Mouse (Mus musculus): ENCODE data around the gene Spag5. TPM values are rescaled to one million over a fixed set of nuclear protein-coding genes. Genes with fewer than 3 reads are reported as not detected.

Gene Spag5
- total RNA-seq, 2 experiments from 2014 or later = 25.4 to 50.8 TPM

DNA sequence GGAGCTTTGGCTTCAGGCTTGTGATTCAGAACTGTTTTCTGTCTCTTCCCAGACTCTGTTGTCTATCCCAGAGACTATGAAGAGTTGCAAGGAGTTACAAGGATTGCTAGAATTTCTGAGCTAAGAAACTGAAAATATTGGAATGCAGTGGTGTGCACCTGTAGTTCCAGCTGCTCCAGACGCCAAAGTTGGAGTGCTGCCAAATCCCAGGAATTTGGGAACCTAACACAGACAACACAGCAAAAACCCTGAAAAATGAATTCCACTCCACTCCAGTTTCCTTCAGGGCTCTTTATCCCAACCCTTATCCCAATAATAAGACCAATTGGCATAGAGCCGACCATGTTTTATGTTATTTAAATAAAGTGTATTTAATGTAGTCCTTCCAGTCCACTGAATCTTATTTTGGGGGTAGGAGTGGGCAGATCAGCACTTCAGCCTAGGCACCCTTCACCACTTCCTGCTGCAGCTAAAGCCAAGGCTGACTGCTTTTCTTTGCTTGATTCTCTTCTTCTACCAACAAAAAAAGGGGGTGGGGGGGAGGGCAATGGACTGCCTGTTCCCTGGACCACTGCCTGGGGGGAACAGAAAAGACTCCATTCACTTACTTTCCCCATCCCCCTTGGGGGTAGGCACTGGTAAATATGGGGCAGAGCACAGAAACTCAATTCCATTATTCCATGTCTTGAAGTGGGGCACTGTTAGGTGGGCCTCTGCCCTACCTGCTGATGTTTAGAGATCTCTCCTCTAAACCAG is 20.9 kb downstream of the Spag5 start:
- no peak for ATAC-seq (replicated peaks; ENCODE audit: poor library complexity, severe bottlenecking)

DNA sequence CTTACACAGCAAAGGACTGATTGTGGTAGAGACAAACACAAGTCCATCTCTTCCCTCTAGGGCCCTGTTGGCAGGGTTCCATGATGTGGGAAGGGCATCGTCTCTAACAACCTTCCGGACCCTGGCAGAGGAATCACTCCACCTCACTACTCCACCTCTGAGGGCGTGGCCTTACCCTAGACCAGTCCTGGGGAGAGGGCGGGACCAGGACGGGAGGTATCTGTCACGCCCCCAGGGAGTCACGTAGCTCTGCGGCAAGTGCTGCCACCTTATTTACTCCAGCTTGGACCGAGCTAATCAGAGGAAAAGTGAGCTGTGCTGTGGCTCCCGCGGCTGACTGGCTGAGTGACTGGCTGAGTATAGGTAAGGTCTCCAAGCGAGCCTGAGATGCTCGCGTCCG is 21.5 kb downstream of the Spag5 start, which contains the start of gene Aldoc:
Gene Aldoc (plus strand): TSS at position 109 of the 400 bp plus-strand sequence.
- ATAC-seq (replicated peaks; ENCODE audit: poor library complexity, severe bottlenecking) = peak; percentile 97

DNA sequence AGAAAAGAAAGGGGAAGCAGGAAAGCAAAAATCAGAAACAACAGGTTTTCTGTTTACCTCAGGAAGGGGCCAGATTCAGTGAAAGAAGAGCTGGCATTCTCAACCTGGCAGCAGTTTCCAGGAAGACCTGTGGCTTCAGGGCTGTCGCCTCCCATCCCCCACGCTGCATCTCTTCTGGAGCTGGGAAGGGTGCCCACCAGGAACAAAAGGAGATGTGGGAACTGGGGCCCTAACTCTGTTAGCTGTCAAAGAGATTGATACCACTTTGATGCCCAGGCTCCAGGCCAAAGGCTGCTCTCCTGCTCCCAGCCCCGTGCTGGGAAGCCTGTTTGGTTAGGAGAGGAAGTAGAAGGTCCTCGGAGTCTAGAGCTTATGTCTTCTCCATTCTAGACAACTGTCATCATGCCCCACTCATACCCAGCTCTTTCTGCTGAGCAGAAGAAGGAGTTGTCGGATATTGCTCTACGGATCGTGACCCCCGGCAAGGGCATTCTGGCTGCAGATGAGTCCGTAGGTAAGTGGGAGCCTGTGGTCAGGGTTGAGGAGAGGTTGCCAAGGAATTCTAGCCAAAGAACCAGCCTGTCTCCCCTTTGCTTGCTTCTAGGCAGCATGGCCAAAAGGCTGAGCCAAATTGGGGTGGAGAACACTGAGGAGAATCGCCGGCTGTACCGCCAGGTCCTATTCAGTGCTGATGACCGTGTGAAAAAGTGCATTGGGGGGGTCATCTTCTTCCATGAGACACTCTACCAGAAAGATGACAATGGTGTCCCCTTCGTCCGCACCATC is 22.9 kb downstream of the Spag5 start:
- no peak for ATAC-seq (replicated peaks; ENCODE audit: poor library complexity, severe bottlenecking)

DNA sequence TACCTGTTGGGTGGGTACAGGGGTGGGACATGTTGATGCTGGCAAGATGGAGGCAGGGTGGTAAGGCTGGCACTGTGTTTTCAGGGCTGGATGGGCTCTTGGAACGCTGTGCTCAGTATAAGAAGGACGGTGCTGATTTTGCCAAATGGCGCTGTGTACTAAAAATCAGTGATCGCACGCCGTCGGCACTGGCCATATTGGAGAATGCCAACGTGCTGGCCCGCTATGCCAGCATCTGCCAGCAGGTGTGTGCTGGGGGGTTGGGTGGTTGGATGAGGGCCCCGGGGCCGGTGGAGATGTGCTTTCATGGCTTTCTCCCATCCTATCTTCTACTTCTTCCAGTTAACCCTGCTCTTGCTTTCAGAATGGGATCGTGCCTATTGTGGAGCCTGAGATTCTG is 23.6 kb downstream of the Spag5 start:
- no peak for ATAC-seq (replicated peaks; ENCODE audit: poor library complexity, severe bottlenecking)

DNA sequence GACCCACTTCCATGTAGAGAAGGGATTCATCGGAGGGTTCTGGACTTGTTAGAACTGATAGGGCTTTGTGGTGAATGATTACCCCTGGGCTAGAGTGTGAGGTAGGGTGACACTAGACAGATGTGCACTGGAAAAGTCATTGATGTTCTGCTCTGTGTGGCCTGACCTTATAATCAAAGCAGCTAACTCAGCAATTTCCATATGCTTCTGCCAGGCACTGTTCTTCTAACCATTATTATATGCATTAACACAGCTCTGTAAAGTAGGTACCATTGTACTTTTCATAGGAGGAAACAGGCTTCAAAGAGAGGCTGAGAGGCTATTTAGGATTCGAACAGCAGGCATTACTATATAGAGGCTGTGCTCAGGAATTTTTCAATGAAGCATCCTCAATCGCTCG is 25.9 kb downstream of the Spag5 start:
- no peak for ATAC-seq (replicated peaks; ENCODE audit: poor library complexity, severe bottlenecking)

DNA sequence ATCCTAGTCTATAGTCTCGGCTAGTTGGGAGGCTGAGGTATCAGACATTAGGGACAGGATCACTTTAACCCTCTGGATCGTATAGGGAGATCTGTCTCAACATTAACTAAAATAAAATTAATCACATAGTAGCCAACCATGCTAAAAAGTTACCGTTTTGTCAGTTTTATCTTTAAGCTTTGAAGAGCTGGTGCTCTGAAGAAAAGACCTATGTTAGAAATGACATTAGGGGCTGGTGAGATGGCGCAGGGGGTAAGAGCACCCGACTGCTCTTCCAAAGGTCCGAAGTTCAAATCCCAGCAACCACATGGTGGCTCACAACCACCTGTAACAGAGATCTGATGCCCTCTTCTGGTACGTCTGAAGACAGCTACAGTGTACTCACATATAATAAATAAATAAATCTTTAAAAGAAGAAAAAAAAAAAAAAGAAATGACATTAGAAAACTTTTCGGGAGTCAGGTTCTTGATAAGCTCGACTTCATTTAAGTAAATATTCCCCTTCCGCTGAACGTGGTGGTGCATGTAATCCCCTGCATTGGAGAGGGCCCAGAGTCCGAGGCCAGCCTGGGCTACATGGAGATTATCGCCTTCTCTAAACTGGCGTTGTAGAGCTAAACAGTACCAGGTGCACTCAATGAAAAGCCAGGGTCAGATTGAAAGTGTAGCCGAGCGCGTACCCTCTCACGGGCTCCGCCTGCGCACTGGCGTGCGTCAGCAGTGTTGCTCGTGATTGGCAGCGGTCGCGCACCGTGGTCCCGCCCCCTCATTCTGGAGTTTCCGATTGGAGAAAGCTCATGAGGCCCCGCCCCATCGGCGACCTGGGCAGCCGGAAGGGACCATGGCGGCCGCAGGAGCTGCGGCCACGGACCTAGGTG is 26.5 kb downstream of the Spag5 start, which contains the start of gene Pigs:
Gene Pigs (plus strand): TSS at position 782 of the 878 bp plus-strand sequence.
- peak; percentile 98 for ATAC-seq (replicated peaks; ENCODE audit: poor library complexity, severe bottlenecking)

DNA sequence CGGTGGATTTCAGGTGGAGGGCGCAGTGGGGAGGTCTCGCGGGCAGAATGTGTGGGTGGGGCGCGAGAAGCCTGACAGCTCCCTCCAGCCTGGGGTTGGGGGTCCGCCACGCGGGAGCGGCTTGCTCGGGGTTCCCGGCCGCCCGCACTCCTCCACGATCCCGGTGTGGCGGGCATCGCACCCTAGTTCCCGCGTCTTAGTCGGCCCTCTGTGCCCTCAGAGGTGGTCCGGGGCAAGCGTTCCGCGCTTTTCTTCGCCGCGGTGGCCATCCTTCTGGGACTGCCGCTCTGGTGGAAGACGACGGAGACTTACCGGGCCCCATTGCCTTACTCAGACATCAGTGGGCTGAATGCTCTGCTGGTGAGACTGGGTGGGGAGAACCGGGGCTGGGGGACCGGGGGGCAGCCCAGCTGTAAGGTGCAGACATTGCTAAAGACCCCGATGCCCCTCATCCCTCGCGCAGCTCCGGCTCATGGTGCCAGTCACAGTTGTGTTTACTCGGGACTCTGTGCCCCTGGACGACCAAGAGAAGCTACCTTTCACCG is 27.3 kb downstream of the Spag5 start:
- no peak for ATAC-seq (replicated peaks; ENCODE audit: poor library complexity, severe bottlenecking)

DNA sequence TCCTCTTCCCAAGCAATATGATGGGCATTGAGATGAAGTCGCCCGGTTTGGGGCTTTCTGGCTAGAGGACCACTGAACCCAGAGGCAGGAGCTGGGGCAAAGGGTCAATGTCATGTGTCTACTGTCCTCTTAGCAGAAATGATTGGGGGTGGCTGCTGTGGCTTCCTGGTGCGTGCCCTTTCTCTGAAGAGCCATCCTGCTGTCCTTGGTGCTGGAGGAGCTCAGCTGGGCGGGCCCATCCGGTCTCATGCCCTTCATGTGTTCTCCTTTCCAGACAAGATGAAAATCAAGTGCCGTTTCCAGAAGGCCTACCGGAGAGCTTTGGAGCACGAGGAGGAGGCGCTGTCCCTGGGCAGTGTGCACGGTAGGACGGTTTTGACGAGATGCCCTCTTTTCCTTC is 31.3 kb downstream of the Spag5 start:
- ATAC-seq (replicated peaks; ENCODE audit: poor library complexity, severe bottlenecking) = no peak

DNA sequence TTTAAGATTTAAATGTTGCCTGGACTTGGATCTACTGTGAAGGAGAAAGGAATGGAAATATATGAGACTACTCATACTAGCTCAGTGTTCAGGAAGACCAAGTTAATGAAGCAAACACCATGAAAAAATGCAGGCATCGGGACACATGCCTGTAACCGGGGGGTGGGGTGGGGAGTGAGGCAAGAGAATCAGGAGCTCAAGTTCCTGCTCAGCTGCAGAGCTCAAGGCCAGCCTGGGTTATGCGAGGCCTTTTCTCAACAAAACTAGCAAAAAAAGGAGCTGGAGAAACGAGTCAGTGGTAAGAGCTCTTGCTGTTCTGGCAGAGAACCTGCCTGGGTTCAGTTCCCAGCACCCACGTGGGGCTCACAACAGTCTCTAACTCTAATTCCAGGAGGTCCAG is 32.7 kb downstream of the Spag5 start:
- ATAC-seq (replicated peaks; ENCODE audit: poor library complexity, severe bottlenecking) = no peak

DNA sequence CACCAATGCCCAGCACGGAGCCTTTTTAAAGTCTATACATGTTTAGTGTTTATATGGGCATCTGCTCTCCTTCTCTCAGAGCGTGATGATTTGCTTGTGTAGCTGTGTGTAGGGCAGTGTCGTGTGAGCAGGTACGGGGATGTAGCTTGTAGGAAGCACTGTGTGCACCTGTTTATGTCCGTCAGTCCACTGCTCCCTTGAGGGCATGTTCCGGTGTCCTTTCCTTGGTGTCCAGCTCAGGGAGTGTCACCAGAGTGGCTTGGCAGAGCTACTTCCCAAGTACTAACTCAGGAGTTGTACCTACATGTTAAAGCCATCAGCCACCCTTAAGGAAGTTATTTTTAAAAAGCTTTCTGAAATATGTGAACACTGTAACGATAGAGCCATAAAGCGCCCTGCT is 35.7 kb downstream of the Spag5 start:
- ATAC-seq (replicated peaks; ENCODE audit: poor library complexity, severe bottlenecking) = no peak

DNA sequence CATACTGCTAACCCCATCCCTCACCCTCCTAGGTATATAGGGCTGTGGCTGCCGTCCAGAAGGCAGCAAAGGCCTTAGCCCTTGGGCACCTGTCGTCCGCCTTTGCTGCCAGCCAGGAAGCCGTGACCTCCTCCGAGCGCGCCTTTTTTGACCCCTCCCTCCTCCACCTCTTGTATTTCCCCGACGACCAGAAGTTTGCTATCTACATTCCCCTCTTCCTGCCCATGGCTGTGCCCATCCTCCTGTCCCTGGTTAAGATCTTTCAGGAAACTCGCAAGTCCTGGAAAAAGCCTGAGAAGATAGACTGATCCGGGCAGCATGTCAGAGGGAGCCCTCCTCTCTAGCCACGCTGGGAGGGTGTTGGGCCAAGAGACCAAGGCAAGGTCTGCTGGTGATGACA is 40.4 kb downstream of the Spag5 start:
- no peak for ATAC-seq (replicated peaks; ENCODE audit: poor library complexity, severe bottlenecking)

DNA sequence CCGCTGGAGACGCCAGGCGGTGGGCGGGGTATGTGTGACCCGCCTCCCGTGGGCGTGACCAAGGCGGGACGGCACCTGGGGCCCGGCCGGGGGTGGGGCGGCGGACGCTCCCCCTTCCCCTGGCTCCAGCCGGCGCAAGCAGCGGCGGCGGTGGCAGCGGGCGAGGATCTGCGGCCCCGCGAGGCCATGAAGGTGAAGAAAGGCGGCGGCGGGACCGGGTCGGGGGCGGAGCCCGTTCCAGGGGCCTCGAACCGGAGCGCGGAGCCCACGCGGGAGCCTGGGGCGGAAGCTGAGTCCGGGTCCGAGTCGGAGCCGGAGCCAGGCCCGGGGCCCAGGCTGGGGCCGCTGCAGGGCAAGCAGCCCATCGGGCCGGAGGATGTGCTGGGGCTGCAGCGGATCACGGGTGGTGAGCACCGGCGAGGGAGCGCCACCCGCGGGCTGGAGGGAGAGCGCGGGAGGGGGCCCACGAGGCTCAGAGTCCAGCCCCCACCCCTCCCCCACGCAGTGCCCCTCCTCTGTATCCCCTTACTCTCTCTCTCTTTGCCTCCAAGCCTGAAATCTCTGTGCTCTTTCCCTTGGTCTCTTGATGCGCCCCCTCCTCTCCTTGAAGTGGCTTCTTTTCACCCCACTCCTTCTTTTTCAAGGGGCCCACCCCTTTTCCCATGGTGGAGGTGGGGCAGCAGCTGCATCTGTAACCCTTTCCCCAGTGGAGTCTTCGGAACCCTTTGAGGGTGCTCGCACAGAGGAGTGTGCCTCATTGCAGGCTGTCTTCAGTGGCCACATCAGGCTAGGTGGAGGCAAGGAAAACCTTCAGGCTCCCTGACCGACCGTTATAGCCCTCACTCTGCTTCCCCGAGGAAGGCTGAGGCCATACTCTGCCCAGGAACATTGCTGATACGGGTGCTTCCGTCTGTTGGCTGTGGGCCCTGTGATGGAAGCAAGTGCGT is 42.3 kb downstream of the Spag5 start, which contains the start of gene Unc119:
Gene Unc119 (plus strand): TSS at position 102 of the 947 bp plus-strand sequence.
- peak; percentile 38 for ATAC-seq (replicated peaks; ENCODE audit: poor library complexity, severe bottlenecking)

DNA sequence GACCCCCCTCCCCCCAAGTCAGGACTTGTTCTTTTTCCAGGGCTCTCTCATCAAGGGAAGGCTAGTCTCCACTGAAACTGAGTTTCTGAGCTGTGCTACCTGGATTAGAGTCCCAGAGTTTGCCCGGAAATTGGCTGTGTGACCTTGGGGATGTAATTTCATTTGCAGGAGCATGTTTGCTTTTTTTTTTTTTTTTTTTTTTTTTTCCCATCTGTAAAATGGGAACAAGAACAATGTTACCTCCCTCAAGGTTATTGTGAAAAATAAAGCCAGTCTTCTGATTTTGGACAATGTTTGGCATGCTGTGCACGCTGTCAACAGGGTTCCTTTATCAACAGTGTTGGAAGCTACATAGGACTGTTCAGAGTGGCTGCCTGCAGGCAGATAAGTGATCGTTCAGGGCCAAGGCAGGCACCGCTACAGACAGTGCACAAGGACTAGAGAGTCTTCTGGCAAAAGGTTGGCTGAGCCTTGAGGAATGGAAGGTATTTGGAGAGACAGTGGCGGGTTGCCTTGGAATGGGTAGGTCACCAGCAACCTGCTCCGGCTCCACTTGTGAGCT is 43.1 kb downstream of the Spag5 start:
- ATAC-seq (replicated peaks; ENCODE audit: poor library complexity, severe bottlenecking) = no peak

DNA sequence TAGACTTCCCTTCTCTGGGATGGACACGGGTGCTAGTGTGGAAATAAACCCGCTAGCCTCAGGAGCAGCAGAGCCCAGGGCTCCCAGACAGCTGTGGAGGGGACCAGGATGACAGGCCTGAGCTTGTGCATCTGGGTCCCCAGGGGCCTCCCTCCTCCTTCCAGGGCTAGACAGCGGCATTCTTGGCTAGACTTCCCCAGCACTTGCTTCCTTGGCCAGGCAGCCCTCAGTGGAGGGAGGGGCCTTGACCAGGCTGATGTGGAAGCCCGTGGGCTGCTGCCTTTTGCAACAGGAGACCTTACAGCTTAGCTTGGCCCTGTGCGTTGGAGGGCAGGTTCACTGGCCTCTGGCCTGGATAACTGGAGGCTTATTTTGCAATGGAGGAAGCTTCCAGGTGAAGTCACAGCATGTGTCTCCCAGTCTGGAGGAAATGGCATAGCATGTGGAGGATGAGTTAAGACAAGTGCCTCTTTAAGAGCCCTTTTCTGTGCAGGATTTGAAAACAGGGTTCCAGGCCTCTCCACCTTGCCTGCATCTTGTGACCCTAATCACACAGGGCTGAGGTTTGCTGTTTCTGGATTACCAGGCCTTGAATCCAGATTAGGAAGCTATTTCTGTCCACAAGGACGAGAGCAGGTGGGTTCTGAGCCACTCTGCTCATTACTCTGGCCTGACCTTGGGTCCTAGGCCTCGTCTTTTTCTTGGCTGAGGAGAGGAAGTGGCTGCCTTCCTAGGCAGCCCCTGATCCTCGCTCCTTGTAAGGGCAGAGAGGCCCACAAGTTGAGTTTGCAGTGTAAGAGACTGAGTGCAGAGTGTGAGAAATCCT is 43.8 kb downstream of the Spag5 start:
- peak; percentile 24 for ATAC-seq (replicated peaks; ENCODE audit: poor library complexity, severe bottlenecking)

DNA sequence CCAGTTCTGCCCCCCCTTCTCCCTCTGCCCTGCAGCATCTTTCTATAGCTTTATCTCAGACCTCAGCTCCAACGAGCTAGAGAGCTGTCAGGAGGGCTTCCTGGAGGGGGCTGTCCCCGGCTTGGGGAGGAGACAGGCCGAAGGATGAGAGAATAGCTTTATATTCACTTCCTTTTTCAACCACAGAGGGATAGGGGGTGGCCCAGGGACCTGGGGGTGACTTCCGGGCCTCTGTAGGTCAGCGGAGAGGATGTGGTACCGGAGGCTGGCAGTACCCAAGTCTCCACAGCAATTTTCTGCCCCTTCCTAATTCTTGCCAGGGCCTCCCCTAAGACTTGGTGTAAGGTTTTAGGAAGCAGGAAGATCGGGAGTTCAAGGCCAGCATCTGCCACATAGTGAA is 44.5 kb downstream of the Spag5 start:
- ATAC-seq (replicated peaks; ENCODE audit: poor library complexity, severe bottlenecking) = peak; percentile 68

DNA sequence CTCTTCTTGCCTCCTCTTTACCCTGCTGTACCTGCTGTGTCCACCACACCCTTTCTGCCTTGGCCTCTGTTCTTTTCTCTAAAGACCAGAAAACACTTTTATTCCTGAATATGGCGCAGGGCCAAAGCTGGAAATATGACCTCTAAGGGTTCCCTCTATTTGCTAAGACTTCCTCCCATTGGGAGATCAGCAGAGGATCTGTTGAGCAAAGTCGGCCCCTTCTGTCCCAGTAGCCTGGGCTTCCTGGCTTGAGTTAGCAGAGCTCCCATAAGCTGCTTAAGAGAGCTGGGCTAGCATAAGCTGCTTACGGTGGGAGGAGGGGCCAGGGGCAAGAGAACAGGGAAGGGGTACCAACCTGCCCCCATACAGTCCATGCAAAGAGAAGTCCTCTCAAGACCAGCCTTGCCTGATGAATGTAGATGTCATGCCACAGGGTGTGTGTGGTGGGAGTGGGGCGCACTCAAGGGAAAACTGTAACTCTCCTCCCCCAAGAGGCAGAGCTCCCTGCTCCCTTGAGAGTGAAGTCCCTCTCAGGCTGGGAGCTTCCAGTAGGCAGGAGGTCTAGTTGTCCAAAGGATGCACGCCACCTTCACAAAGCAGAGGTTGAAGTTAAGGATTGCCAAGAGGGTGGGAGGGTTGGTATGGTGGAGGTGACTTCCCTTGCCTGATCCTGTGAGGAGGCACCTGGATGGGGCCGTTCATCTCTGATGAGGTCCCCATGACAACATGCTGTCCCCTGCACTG is 45.2 kb downstream of the Spag5 start:
- no peak for ATAC-seq (replicated peaks; ENCODE audit: poor library complexity, severe bottlenecking)

DNA sequence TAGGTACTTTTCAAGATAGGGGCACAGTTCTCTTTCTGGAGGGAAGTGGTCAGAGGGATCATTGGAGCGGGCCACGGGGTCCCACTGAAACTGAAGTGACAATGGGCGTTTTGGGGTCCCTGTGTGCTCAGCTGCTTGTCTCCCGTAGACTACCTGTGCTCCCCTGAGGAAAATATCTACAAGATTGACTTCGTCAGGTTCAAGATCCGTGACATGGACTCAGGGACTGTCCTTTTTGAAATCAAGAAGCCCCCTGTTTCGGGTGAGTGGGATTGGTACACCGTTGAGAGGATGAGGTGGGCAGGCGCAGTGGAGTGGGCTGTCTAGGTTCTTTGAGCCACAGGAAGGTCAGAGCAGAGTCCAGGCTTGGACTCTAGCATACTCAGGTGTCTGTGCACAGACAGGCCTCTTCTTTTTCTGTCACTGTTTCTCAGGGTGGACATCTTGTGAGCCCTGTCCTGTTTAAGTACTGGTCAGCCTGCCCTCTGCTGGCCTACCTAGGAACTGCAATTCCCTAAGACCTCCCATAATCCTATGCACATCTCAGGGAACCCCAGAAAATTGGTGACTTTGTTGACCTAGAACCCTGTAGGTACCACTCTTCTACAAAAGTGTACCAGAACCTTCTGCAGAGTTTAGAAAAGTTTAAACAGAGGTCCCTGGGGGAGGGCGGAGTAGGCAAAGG is 45.9 kb downstream of the Spag5 start:
- ATAC-seq (replicated peaks; ENCODE audit: poor library complexity, severe bottlenecking) = no peak

Measured in granulocyte monocyte progenitor cell, adult 5-6 weeks (primary cell).